Mouse (Mus musculus) megakaryocyte, embryonic 14.5 days (primary cell): ENCODE data around the gene Pax4.

Experiments
- FLI1 ChIP-seq: IDR thresholded peaks from 2 replicates; pipeline ENCODE4 v1.6.1; 2012; ENCODE audit warnings: low read length, inconsistent platforms, mixed read lengths
- GATA1 ChIP-seq: IDR thresholded peaks from 3 replicates; pipeline ENCODE4 v1.6.1; 2012; ENCODE audit warnings: mixed read lengths, low read length, inconsistent platforms, borderline replicate concordance

DNA sequence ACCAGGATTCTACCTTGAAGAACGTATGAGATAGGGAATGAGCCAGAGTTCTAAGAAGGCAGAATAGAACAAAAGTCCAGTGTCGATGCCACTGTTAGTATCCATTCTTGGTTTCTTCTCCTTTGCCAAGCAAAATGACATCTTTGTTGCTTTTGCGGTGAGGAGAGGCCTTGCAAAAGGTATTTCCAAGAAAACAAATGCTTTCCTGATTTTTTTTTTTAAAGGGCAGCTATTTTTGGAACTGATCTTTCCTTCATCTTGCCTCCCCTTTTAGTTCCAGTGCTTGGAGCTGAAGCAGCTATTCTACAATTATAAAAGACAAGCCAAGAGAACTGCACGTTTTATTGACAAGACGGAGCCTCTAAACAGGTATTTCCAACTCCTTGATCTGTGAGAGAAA lies 25.7 kb upstream of the Pax4 start, which contains the start of gene Snd1:
- no peak for TF ChIP-seq GATA1
- no peak for TF ChIP-seq FLI1
